Mouse (Mus musculus) megakaryocyte-erythroid progenitor cell, adult 5-6 weeks (primary cell): ENCODE results near the gene Slc12a6. TPM values are rescaled to one million over a fixed set of nuclear protein-coding genes. Genes with fewer than 3 reads are reported as not detected.
"Not testable (repeated sequence)": the region's sequence is repeated elsewhere in the genome, so short reads cannot be mapped to it uniquely, and the experiment has no call there.

Experiments
- ATAC-seq: replicated peaks from 2 replicates; pipeline ENCODE4 v1.8.0; 2016; ENCODE audit warnings: mild to moderate bottlenecking, inconsistent platforms; ENCODE audit not compliant: severe bottlenecking, poor library complexity, low FRiP score, low TSS enrichment
- total RNA-seq, 2 experiments: library from RNA; stranded (forward) in 1 of 2; stranded (reverse) in 1 of 2; fragments of 200-1000, 215-1000 nt in 1 of 2; fragments of >200 nt in 1 of 2; fragmentation: Nextera tagmentation in 1 of 2; gene quantifications; 2 replicates each; pipeline ENCODE4 v1.2.3; 2014 to 2017

The Slc12a6 gene
- total RNA-seq, 2 experiments from 2014 or later = 41.3 to 62.2 TPM

GRCm38 (mm10) chr2:112261748-112262653 is 3.6 kb upstream of the Slc12a6 start, which contains the start of gene Nop10:
Gene Nop10, plus strand, starts transcription at chr2:112261926.
- peak; percentile 55 for ATAC-seq

DNA sequence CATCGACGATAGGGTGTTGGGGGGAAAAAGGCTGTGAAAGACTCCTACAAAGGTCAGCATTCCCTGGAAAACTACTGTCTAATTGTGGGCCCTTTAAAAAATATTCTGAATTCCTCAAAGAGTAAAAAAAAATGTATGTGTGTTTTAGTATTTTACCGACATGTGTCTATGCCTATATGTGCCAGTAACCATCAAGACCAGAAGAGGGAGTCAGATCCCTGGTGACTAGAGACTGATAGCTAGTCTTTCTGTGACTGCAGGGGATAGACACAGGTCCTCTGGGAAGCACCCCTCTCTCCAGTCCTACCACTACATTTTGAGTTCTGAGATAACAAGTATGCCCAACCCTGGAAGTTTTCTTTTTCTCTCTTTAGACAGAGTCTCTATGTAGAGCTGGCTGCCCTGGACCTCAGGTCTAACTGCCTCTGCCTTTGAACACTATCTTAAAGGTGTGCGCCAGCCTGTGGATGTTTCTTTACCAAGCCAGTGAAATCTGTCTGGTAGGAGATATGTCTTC is 2.8 kb upstream of the Slc12a6 start:
- ATAC-seq = peak; percentile 47

- no peak for ATAC-seq
Observed at GRCm38 (mm10) chr2:112264364-112264763, 1.3 kb upstream of the Slc12a6 start.

GRCm38 (mm10) chr2:112266242-112266592 is 592 bp downstream of the Slc12a6 start, which contains the start of gene Gm21985:
Gene Gm21985, plus strand, starts transcription at chr2:112266314.
- peak; percentile 61 for ATAC-seq

GRCm38 (mm10) chr2:112266780-112267179 is 1.2 kb downstream of the Slc12a6 start:
- no peak for ATAC-seq

DNA sequence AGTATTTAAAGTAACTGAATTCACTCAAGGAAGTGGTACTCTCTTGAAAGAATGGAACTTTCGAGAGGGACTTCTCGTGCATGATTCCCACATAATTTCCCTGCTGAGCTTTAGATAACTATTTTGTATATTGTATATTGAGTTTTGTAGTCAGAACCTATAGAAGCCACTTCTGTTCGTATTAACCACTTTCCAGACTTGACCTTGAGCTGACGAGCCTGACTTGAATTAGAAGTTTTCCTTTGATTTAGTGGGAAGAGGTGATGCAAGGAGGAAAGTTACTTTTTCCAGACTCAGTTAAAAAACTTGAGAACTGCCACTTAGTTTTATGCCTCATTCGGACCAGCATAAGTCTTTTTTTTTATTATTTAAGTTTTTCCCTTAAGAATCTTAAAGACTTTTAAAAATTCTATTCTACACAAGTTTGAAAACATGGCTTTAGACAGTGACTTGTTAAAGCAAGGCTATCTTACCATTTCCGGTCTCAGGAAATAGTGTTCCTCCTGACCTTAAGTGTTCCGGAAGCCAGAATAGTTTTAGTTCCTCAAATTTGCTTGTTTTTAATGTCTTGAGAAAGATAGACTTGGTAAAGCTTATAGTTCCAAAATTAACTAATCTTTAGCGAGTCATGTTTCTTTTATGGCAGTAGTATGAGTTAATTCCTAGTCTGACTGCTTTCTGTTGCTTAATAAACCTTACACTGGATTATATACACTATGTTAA is 2.1 kb downstream of the Slc12a6 start:
- ATAC-seq = no peak

DNA sequence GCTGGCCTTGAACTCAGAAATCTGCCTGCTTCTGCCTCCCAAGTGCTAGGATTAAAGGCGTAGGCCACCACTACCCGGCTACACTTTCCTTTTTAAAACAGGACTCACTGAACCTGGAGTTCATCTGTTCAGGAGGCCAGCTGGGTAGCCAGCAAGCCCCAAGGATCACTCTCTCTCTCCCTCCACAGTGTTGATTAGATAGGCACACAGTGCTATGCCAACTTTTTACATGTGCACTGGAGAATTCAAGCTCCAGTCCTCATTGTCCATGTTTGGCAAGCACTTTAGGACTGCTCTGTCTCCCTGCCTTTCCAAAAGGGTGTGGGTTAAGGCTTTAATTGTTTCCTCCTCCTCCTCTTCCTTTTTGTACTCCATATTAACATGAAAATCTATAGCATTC is 4.4 kb downstream of the Slc12a6 start:
- no peak for ATAC-seq

DNA sequence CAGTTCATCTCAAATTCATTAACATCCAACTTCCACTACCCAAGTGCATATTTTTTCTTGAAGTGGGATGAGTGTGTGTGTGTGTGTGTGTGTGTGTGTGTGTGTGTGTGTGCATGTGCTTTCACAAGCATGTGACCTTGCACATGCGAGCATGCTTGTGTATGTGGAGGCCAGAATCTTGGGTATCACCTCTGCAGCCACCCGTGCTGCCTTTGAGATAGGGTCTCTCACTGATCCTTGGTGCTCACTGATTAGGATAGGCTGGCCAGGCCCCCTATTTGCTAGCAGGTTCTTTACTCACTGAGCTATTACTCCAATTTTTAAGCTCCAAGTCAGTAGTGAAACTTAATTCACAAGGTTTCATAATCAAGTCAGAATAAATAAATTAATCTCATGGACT is 7.3 kb downstream of the Slc12a6 start:
- peak; percentile 73 for ATAC-seq

DNA sequence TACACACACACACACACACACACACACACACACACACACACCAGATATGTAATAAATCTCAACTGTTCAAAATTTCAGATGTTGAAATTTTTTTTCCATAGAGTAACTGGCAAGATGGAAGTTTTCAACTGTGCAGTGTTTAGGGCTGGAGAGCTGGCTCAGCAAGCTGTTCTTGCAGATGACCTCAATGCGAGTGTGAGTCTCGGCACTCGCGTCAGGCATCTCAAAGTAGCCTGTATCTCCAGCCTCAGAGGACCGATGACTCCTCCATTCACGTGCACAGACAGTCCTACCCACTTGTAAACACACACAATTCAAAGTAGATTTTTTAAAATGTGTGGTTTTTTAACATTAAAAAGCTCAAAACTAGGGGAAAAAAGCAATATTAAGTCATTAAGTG is 7.8 kb downstream of the Slc12a6 start:
- no peak for ATAC-seq

GRCm38 (mm10) chr2:112276870-112277269 is 11.2 kb downstream of the Slc12a6 start:
- ATAC-seq = no peak

- no peak for ATAC-seq
Observed at GRCm38 (mm10) chr2:112282846-112283245, 17.2 kb downstream of the Slc12a6 start.

DNA sequence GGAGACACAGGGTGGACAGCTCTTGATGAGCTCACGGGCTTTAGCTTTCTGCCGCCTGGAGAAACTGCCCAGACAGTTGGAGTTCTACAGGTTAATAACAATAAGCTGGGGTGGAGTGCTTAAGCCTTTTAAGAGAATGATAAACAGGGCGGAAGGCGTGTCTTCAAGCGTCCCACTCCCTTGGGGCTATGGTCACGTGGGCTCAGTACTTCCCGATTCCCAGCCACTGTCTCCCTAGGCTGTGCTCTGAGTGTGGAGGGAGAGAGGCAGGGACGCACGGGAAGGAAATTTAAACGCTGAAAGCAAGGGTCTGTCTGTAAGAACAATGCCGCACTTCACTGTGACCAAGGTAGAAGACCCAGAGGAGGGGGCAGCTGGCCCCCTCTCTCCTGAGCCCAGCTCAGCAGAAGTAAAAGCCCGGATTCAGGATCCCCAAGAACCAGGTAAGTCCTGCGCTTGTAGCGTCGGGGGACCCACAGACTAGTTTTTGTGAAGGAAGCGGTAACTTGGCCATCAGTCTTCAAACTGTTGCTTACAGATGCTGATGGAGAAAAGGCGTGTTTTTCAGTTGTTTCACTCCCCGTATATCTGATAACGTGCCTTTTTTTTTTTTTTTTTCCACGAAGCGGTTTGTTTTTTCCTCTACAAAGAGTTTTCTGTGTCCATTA is 18.9 kb downstream of the Slc12a6 start:
- ATAC-seq = peak; percentile 92

GRCm38 (mm10) chr2:112285031-112285390 is 19.4 kb downstream of the Slc12a6 start:
- ATAC-seq = no peak

DNA sequence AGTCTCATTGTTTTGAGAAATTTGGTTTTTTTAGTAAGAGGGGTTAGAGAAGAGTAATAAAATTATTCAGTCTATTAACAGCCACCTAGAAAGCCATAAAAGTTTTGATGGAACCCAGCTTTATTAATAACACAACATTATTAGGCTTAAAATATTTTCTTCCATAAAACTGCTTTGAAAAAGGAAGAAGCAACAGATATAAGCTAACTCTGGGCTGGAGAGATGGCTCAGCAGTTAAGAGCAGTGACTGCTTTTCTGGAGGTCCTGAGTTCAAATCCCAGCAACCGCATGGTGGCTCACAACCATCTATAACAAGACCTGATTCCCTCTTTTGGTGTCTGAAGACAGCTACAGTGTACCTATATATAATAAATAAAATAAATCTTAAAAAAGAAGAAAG is 20.4 kb downstream of the Slc12a6 start:
- not testable (repeated sequence) for ATAC-seq

DNA sequence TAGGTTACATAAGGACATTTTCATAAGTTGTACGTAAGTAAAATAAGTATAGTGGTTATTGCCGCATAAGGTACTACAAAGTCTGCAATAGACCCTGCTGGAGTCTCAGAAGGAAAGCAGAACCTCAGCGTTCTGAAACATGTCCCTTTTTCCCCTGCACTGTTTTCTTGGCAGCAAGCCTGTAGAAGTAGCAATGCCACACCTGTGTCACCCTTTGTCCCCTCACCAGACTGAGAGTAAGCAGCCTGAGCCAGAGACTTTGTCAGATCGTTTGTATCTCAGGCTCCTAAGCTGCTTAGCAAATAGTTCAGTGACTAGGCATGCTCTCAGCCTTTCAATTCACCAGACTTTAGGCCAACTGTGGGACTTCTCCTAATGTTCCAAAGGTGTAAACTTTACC is 21.4 kb downstream of the Slc12a6 start:
- ATAC-seq = peak; percentile 42

DNA sequence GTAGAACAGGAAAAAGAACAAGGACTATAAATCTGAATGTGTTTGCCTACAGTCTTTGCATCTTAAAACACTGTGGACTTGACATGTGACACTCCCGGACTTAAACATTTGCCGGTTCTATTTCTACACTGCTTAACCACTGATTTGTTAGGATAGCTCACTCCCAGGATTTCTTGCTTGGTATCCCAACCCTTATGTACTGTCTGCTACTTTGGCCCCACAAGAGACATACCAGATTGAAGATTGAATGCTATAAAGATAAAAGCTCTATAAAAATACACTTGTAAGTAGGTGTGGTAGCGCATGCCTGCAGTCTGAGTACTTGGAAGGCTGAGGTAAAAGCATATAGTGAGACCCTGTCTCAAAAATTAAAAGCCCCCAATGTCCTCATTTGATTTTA is 23.9 kb downstream of the Slc12a6 start:
- ATAC-seq = no peak

- no peak for ATAC-seq
Observed at GRCm38 (mm10) chr2:112292823-112293222, 27.2 kb downstream of the Slc12a6 start.

- no peak for ATAC-seq
Observed at GRCm38 (mm10) chr2:112296211-112296610, 30.6 kb downstream of the Slc12a6 start.

GRCm38 (mm10) chr2:112298221-112298620 is 32.6 kb downstream of the Slc12a6 start:
- ATAC-seq = no peak

- no peak for ATAC-seq
Observed at GRCm38 (mm10) chr2:112308671-112309070, 43.0 kb downstream of the Slc12a6 start.
